Mouse (Mus musculus): ENCODE measurements at regions not wholly inside any gene's neighbourhood (a gene's known extent, or its start where the extent isn't known, plus 50 kb on each side); places are given as distances from the start of the nearest gene placed in this dataset.

DNA sequence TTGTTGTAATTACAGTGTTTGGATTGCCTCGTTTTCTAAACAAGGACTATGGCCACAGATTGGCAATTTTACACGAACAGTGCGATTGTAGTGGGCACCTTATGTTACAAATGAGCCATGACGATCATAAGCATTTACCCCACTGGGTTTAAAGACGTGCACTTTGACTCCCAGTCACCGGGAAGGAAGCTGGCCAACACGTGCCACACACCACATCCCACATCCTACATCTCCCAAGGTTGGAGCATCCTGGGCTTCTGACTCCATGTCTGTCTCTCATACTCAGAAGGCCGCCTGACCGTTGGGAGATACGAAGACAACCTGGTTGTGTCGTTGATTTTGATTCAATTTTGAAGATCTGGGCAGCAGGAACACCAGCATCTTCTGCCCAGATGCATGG, 159.8 kb upstream of the Tshz3 start:
- no peak for DNase-seq (ENCODE audit: low spot score in 2 of 2)

DNA sequence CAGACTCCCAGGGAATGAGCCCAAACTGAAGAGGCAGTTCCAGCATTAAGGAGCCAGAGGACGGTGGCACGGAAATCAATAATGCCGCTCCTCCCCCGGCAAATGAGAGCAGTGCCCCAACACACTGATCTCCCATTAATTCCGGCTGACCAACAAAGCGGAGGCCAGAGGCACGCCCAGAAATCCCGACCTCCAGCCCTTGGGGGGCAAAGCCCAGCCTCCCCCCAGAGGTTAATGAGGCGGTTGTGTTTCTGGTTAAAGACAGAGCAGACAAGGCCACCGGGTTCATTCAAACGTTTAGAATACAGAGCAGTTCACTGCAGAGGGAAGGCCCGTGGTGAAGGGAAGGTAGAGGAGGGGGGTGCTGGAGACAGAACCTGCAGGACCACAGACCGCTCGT, 149.9 kb upstream of the Tshz3 start:
- DNase-seq (ENCODE audit: low spot score in 2 of 2), result no peak

DNA sequence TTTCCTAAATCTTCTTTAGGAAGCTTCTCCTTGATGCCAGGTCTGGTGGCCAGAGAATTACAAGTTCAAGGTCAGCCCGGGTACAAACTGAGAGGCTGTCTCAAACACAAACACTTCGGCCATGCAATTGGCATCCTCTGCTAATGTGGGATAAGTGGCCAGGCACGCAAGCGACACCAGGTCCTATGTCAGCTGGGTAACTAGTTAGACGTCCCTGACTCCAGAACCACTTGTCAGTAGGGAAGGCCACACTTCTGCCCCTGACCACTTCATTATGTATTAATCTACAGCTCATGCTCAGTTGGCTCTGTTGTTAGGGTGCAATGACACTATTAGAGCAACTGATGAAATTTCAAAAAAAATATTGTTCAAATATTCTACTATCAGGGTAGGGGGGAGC, 149.5 kb upstream of the Tshz3 start:
- no peak for DNase-seq (ENCODE audit: low spot score in 2 of 2)

DNA sequence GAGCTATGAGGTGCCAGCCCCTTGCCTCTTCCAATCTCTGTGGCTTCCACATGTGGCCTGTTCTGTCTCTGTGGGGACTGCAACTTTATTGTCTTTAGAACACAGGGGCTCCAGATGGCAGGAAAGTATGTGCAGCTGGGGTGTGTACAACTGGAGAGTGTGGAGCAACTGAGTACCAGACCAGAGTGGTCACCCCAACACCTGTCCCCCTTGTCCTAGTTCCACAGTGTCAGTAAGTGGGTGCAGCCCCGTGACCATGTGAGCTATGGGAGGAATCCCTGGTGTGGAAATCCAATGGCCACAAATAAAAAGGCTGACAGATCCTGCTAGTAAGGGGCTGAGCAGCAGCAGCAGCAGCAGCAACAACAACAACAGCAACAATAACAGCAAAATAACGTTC, 126.9 kb upstream of the Tshz3 start:
- no peak for DNase-seq (ENCODE audit: low spot score in 2 of 2)

DNA sequence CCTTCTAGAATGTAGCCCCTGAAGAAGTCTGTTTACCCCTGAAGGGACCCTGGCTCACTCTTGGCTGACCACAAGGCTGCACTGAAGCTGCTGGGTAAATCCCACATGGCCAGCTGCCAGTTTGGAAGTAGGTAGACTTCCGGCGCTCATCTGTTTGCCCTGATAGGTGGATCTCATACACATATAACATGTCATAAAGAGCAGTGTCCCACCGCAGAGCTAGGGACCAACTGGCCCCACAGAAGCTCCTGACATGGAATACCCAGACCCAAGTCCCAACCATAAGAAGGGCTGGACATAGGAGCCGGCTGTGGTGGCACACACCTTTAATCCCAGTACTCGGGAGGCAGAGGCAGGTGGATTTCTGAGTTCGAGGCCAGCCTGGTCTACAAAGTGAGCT, 115.8 kb upstream of the Tshz3 start:
- no peak for DNase-seq (ENCODE audit: low spot score in 2 of 2)

DNA sequence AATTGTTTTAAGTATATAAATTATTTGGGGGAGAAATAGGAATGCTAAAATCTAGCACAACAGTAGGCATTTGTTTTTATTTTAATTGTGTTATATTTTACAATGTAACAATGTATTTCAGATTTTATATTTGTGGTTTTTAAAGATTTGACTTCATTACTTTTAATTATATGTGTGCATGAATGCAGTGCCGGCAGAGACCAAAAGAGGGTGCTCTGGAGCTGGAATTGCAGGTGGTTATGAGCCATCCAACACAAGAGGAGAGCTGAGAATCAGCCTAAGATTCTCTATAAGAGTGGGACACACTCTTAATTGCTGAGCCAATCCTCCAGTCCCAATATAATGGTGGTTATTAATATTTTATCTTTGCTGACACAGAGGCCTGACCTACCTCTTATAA, 112.9 kb upstream of the Tshz3 start:
- DNase-seq (ENCODE audit: low spot score in 2 of 2), result no peak

DNA sequence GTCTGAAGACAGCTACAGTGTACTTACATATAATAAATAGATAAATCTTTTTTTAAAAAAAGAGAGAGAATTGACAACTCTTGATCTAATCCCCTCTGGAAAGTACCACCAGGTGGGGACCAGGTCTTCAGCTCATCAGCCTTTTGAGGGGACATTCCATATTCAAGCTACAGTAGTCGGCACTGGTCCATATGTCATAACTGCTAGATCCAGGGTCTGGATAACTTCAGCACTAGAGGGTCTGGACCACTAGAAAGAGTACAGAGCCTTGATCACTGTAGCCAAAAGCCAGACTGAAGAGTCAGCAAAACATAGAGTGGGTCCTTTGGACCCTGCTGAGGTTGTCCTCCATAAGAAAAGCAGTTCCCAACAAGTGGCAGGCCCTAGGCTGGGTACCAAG, 106.4 kb upstream of the Tshz3 start:
- DNase-seq (ENCODE audit: low spot score in 2 of 2), result no peak

DNA sequence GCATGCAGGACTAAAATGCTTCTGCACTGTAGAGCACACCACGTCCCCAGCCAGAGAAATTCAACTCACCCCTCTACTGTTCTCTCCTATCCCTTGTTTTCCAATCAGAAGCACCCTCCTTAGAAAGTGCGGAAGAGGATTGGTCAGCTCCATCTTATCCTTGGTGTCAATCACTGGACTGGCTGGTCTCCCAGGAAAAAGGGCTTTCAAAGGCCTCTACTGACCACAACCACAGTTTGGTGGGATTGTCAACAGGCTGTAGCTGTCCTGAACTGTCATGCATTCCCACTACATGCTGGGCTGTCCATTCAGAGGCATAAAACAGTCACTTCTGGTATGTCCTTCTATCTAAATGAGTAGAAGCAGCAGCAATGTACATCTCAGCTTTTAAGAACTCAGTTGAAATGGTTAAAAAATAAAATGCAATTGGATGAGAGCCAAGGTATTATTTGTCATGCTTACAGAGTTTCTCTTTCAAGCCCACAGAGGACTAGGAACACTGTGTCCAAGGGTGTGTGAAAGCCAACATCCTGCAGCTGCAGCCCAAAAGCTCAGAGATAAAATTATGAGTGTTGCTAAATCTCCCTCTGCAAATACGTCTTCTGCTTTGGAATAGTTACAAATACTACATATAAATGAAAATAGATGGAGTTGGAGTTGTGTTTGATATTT, 101.2 kb upstream of the Tshz3 start:
- DNase-seq (ENCODE audit: low spot score in 2 of 2), result no peak

DNA sequence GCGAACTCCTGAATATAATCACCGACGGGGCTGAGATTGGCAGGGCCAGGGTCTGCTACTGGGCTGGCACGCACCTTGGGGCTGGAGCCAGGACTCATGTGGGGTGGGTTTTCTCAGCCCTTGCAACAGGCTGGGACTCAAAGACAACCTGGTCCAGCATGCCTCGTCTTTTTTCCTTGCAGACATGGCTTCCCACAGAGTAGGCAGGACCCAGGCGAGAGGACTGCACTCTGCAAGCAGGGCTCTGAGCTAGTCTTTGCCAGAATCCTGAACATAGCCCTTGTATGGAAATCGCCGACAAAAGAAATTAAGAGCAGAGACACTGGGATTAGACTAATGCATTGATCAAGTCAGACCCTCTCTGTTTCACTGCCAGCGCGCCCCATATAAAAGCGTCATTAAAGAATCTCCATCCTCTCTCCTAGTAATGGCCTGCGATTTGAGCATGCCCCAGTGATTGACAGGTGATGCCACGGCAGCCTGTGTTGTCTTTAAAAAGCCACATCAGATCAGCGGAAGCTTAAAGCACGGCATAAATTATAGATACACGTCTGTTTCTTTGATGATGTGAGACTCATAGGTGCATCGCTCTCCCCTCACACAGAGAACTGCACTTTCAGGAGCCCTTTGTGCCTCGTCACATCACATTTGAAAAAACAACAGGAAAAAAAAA, 92.8 kb upstream of the Tshz3 start:
- DNase-seq (ENCODE audit: low spot score in 2 of 2), result no peak

DNA sequence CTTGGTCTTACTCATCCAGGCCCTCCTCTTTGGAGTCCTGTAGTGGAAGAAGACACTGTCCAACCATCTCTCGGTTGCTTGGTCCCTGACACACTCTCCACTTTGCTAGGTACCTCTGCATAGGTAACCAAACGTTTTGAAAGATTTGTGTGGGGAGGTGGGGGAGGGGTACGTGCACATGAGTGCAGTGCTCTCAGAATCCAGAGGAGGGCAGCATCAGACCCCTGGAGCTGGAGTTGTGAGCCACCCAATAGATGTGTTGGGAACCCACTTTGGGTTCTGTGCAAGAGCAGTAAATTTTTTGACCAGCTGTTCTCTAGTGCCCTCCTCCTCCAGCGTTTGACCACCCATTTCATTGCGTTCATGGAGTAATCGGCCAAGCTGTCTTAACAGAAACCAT, 77.7 kb upstream of the Tshz3 start:
- no peak for DNase-seq (ENCODE audit: low spot score in 2 of 2)

DNA sequence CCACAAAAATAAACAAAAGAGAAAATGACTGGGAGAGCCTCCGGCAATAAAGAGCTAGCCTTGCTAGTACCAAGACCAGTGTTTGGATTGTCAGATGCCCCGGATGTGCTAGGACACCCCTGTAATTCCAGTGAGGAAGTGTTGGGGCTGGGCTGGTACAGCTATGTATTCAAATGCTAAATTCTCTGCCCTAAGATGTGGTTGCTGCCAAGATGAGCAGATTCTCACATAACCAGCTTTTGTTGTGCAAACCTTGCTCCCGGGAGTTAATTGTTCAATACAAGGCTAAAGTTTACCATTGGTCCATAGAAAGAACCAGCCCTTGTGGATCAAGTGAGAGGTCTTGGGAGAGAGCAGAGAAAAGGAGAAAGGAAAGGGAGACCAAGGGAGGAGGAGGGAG, 53.7 kb upstream of the Tshz3 start:
- DNase-seq (ENCODE audit: low spot score in 2 of 2), result no peak

Measured in frontal cortex, postnatal 25 days (tissue).